Mouse (Mus musculus) gastrocnemius, adult 8-10 months (tissue): ENCODE data around the gene Fam72a. TPM values are rescaled to one million over a fixed set of nuclear protein-coding genes. Genes with fewer than 3 reads are reported as not detected.

ENCODE experiments used
- DNase-seq, 2 experiments: peaks; one replicate each; pipeline ENCODE4 v3.0.0; 2022; ENCODE audit warnings: low spot score in 2 of 2
- microRNA-seq: library from miRNA; unstranded; fragments of <30 nt; microRNA quantifications from one replicate; pipeline ENCODE4 v1.2.0, GENCODE M21; 2022
- total RNA-seq, 4 experiments: library from RNA; stranded (reverse); gene quantifications; 2 replicates each; pipeline ENCODE4 v1.2.4; 2022

The Fam72a gene
- total RNA-seq, 4 experiments from 2014 or later: 0.20 to 0.51 (median 0.24) TPM

DNA sequence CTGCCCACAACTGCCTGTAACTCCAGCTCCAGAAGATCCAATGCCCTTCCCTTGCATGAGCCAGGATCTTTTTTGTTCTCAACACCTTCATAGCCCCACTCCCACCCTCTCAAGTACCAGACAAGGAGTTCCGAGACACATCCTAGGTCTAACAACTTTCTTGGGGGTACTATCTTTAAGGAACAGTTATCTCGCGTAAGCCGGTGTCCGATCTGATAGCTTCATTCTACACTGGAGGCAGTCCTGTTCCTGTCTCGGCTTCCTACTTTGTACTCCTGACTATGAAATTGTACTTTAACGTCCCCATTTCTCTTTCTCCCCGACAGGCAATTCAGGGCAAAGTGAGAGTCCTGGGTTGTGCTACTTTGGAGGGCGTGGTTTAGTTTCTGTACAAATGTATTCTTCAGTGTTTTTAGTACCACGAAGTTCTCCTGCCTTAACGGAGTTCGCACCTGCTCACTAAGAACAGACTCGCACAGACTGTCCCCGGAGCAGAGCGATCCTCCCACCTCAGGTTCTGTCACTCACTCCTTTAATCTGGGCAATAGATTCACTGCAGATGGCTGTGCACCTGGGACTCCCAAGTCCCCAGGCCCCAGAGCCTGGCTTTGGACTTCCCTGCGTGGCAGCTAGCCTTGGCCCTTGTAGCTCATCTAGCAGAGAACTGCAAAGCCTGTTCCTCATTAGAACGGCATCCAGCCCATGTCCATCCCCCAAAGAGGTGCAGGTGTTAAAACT is 51.4 kb downstream of the Fam72a start:
- no peak for DNase-seq

DNA sequence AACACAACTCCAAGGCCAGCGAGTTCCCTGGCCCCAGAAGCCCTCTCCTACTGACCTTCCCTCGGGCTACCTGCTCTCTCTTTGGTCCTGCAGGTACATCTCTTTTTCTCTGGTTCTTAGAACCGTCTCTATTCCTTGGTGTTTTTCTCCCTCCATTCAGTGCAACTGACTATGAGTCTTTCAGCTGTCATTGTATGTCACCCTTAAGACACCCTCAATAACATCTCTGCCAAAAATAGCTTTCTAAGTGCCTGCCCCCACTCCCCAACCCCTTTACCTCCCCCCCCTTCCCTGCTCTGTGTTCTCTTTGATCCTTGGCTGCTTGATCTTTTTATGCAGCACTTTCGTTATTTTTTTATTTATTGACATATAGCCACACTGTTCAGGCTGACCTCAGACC is 52.7 kb downstream of the Fam72a start:
- DNase-seq: no peak

DNA sequence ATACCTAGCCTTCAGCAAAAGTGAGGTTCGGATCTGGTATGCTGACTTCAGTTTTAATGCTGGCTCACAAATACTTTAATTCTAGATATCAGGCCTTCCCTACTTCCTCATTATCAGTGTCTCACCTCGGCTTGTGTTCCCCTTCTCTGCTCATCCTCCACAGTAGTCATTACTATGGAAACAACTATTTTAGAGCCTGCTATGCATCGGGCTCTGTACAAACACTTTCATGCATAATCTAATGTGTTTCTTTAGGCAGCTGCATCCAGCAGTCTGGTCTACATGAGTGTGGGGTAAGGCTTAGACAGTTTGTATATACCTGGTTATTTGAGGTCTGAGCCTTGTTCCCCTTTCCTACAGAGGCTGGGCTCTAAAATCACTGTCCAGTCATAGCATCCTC is 55.9 kb downstream of the Fam72a start:
- no peak for DNase-seq

DNA sequence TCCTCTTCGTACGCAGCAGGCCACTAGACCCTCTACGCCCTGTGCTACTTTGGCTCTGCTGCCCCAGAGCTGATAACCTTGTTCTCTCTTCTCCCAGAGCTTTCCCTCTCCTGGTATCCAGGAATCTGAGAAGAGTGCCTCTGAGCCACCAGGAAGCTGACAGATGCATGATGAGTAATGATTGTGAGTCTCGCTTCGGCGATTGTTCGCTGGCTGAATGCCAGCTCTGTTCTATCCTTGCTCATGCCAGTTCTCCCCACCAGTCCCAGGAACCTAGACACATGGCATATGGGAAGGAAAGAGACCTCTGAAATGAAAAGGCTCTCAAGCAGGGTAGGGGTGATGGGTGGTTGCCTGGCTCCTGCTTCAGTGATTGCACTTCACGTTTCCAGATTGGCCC is 59.1 kb downstream of the Fam72a start:
- no peak for DNase-seq

Small RNAs within 50 kb of the gene (microRNA-seq; reads per million reads assigned to microRNA genes)
- not detected for gene Gm24273

Other genes with a start within 250 kb of the Fam72a start
- 1 to 10 TPM in 1 of 4 experiments, under 1 TPM in 2, not detected in 1; 0.41 to 1.4 (median 0.70) TPM for gene Ikbke, start 248.3 kb upstream of the Fam72a start, total RNA-seq
- 10 to 100 TPM in 2 of 4 experiments, 1 to 10 TPM in 2; 7.5 to 14.1 (median 10.9) TPM for gene Srgap2, start 551 bp upstream of the Fam72a start, total RNA-seq
- gene Avpr1b, start 71.3 kb downstream of the Fam72a start, total RNA-seq: not detected
- not detected for gene Ctse, start 110.4 kb downstream of the Fam72a start, total RNA-seq
- 1 to 10 TPM; 1.7 to 2.7 (median 2.1) TPM for gene Rab7b, start 160.8 kb downstream of the Fam72a start, total RNA-seq
- not detected for gene Slc26a9, start 216.1 kb downstream of the Fam72a start, total RNA-seq